Mouse (Mus musculus) cerebellum, adult 2 months (tissue): Measurements from ENCODE around the gene Bmper.

Experiments
- CTCF ChIP-seq: fragments of 200-500 bp; IDR thresholded peaks from 2 replicates; pipeline ENCODE4 v1.5.1; 2011; ENCODE audit warnings: low read depth, mild to moderate bottlenecking, control low read depth, low read length, moderate library complexity, borderline replicate concordance; ENCODE audit not compliant: insufficient read depth
- POLR2A ChIP-seq: fragments of 200-500 bp; IDR thresholded peaks from 2 replicates; pipeline ENCODE4 v1.6.1; 2011; ENCODE audit warnings: low read length, control low read depth, borderline replicate concordance; ENCODE audit not compliant: insufficient read depth

GRCm38 (mm10) chr9:23383837-23384236 lies 161.0 kb downstream of the Bmper start:
- TF ChIP-seq CTCF (no peak), POLR2A (no peak)
